Mouse (Mus musculus) liver, embryonic 14.5 days (tissue): ENCODE results near the gene Clec4a3. TPM values are rescaled to one million over a fixed set of nuclear protein-coding genes. Genes with fewer than 3 reads are reported as not detected.

Experiments used
- ATAC-seq: fragments of 200-750 bp; cut with Nextera tagmentation; 2 replicates; pipeline ENCODE4 v1.8.0; 2017; ENCODE audit warnings: moderate number of reproducible peaks, mild to moderate bottlenecking, moderate library complexity; ENCODE audit not compliant: insufficient read depth
- DNase-seq, 3 experiments: peaks; one replicate each; pipeline ENCODE4 v3.0.0-alpha.2; 2012 to 2013; ENCODE audit warnings: low read depth in 3 of 3, low spot score in 3 of 3
- H3K27ac ChIP-seq: fragments of 300-500 bp; sonication (generic); 2 replicates; pipeline ENCODE4 v1.5.1; 2014; ENCODE audit warnings: moderate library complexity, mild to moderate bottlenecking, control low read depth, inconsistent platforms
- H3K27me3 ChIP-seq: fragments of 300-500 bp; sonication (generic); 2 replicates; pipeline ENCODE4 v1.6.1; 2014; ENCODE audit warnings: mild to moderate bottlenecking, low read length, moderate library complexity; ENCODE audit not compliant: control insufficient read depth, insufficient read depth
- H3K36me3 ChIP-seq: fragments of 300-500 bp; sonication (generic); replicated peaks from 2 replicates; pipeline ENCODE4 v1.6.1; 2014; ENCODE audit warnings: low read depth; ENCODE audit not compliant: control insufficient read depth, insufficient read depth
- H3K4me1 ChIP-seq, 2 experiments: fragments of 200-500 bp in 1 of 2; fragments of 300-500 bp in 1 of 2; sonication (generic) in 1 of 2; replicated peaks; 2 replicates each; pipeline ENCODE4 v1.6.1; 2012 to 2014; ENCODE audit warnings: antibody characterized with exemption in 1 of 2, inconsistent platforms in 1 of 2, low read length in 1 of 2; ENCODE audit not compliant: control insufficient read depth in 2 of 2, insufficient read depth in 2 of 2
- H3K4me2 ChIP-seq: fragments of 300-500 bp; sonication (generic); 2 replicates; pipeline ENCODE4 v1.6.1; 2014; ENCODE audit warnings: low read depth, mild to moderate bottlenecking, control low read depth, moderate library complexity
- H3K4me3 ChIP-seq, 2 experiments: fragments of 200-500 bp in 1 of 2; fragments of 300-500 bp in 1 of 2; sonication (generic) in 1 of 2; 2 replicates each; pipeline ENCODE4 v1.5.1; 2012 to 2014; ENCODE audit warnings: low read depth in 2 of 2, low read length in 2 of 2, mild to moderate bottlenecking in 2 of 2, control low read depth in 1 of 2, inconsistent platforms in 1 of 2, moderate library complexity in 1 of 2; ENCODE audit not compliant: insufficient read depth in 1 of 2
- H3K9ac ChIP-seq: fragments of 300-500 bp; sonication (generic); replicated peaks from 2 replicates; pipeline ENCODE4 v1.6.1; 2014; ENCODE audit warnings: mild to moderate bottlenecking, control low read depth, moderate library complexity
- H3K9me3 ChIP-seq: fragments of 300-500 bp; sonication (generic); 2 replicates; pipeline ENCODE4 v1.6.1; 2016; ENCODE audit warnings: low read length, mixed read lengths; ENCODE audit not compliant: control insufficient read depth
- CTCF ChIP-seq: IDR thresholded peaks from 2 replicates; pipeline ENCODE4 v1.5.1; 2016; ENCODE audit warnings: antibody characterized with exemption, low read depth, control low read depth
- EP300 ChIP-seq: IDR thresholded peaks from 2 replicates; pipeline ENCODE4 v1.6.1; 2016; ENCODE audit warnings: antibody characterized with exemption, low read depth
- WGBS: fragments of 180-500 bp; shearing (Covaris S2); extraction: QIAGEN DNeasy Blood & Tissue Kit; methylation state at CpG from one replicate; pipeline ENCODE4 v1.1.7; 2014; ENCODE audit not compliant: insufficient replicate concordance; 5-methylcytosine and 5-hydroxymethylcytosine counted together
- polyA plus RNA-seq, 2 experiments: library from polyadenylated mRNA; depleted of rRNA in 1 of 2; stranded (reverse) in 1 of 2; unstranded in 1 of 2; fragments of >200 nt; fragmentation: Nextera tagmentation in 1 of 2; extraction: Ambion mirVana in 1 of 2; gene quantifications; 2 replicates each; pipeline versions ENCODE4 v1.2.1 to v1.2.3; 2012 to 2014

The Clec4a3 gene
- polyA plus RNA-seq (2012; rRNA removed) (0.92 and 1.3 TPM in 2 replicates), polyA plus RNA-seq (2014; fragmentation: Nextera tagmentation; extraction: Ambion mirVana) (4.8 and 5.1 TPM in 2 replicates)

DNA sequence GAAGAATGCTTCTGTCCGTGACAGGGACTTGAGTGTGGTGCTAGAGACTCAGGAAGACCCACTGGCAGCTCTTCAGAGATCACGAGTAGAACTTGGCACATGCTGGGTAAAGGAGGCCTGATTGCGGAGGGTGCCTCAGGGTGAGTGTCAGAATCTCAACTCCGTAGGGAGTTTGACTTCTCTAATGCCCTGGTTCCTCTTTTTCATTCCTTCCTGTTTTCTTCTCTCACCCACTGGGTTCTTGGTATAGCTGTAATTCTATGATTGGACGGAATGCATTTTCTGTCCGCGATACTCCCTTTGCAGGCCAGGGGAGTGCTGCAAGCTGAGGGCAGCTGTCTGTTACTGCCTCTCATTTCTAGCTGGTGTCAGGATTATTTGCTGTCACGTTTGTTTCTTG is at the start of gene Clec4a3:
Gene Clec4a3 (plus strand): TSS at position 115 of the 400 bp plus-strand sequence.
- Histone ChIP-seq H3K4me2 (no peak within 1 kb of the TSS), H3K36me3 (no peaks in the 10 kb centered on the region), H3K4me3 (no peak within 1 kb of the TSS), H3K4me1 (no peaks in the 10 kb centered on the region), H3K27me3 (no peaks in the 10 kb centered on the region), H3K27ac (no peak within 1 kb of the TSS), H3K9ac (no peak within 1 kb of the TSS), H3K9me3 (no peaks in the 10 kb centered on the region)
- WGBS = 50% methylated on average over 8 of the region's 8 CpGs
- no peak for DNase-seq
- TF ChIP-seq EP300 = no peak
- no peak for ATAC-seq

DNA sequence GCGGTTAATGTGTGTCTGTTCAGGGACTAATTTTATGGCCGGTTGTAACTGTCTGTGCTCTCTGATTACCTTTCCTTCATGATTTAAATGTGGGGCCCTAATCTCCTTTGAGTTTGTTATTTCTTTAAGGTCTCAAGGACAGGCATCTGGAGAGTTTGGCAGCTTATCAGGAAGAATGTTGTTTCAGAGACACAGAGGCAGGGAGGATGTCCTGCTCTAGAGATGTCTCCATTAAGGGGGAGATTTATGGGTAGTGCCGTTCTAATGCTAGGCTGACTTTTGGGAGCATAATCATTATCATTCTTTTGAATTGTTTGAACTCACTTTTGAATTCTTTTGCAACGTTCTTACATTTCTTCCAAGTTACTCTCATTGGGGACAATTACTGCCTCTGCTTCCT is 32.4 kb upstream of the Clec4a3 start:
- peaks cover 0 to 4% of the 10 kb centered on the region in 2 experiments; a peak in 2 of 4 replicates for H3K4me1 ChIP-seq
- WGBS = 37% methylated on average over 4 of the region's 4 CpGs
- no peak overlapping the region for H3K4me3 ChIP-seq
- no peaks in the 10 kb centered on the region for H3K27me3 ChIP-seq
- no peaks in the 10 kb centered on the region for H3K36me3 ChIP-seq
- no peaks in the 10 kb centered on the region for H3K9me3 ChIP-seq
- no peak for ATAC-seq
- TF ChIP-seq EP300 (no peak), CTCF (no peak)
- H3K4me2 ChIP-seq = no peak overlapping the region
- H3K9ac ChIP-seq = no peak overlapping the region
- H3K27ac ChIP-seq = no peak overlapping the region
- no peak for DNase-seq

DNA sequence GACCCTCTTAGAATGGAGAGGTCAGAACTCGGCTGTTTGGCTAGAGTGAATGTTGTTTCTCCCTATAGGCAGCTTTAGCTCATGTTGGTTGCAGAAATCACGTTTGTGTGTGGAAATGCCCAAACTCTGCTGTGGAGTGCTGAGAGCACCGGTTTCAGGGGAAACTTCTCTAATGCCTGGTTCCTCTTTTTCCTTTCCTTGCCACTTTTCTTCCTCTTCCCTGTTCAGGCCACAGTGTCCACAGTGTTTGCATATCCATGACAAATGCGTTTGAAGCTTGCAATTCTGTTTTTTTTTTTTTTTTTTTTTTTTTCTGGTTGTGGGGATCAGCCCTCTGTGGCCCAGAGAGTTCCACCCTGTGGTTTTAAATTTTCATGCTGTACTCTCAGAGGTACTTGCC is 30.9 kb upstream of the Clec4a3 start, which contains the start of gene Clec4a1:
Gene Clec4a1 (plus strand): TSS at position 398 of the 400 bp plus-strand sequence.
- ATAC-seq = peak; percentile 8; the same call in 1 of the 2 replicates
- 9% methylated on average over 4 of the region's 4 CpGs for WGBS
- H3K4me3 ChIP-seq = no peak within 1 kb of the TSS
- TF ChIP-seq CTCF (no peak), EP300 (no peak)
- H3K27me3 ChIP-seq = no peaks in the 10 kb centered on the region
- H3K9me3 ChIP-seq = no peaks in the 10 kb centered on the region
- no peak within 1 kb of the TSS for H3K27ac ChIP-seq
- H3K4me1 ChIP-seq = peaks cover 0 to 4% of the 10 kb centered on the region in 2 experiments; a peak in 2 of 4 replicates
- no peak within 1 kb of the TSS for H3K4me2 ChIP-seq
- no peaks in the 10 kb centered on the region for H3K36me3 ChIP-seq
- peak in 1 of 3 experiments; percentile 19 for DNase-seq
- H3K9ac ChIP-seq = no peak within 1 kb of the TSS

DNA sequence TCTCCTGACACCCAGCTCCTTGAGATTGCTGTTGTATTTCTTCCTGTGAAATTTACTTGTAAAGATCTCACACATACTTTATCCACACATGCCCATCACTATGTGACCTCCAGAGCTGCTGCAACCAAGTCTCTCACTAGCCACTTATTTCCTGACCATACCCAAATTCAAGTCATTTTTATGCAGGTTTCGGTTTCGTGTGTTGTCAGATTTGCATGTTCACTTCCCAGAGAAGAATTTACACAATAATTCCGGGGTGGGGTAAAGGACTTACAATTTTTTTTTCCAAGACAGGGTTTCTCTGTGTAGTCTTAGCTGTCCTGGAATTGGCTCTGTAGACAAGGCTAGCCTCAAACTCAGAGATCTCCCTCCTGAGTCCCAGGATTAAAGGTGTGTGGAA is 17.5 kb upstream of the Clec4a3 start:
- Histone ChIP-seq H3K36me3 (no peaks in the 10 kb centered on the region), H3K27me3 (no peaks in the 10 kb centered on the region), H3K9ac (no peak overlapping the region), H3K4me3 (no peak overlapping the region), H3K4me1 (no peaks in the 10 kb centered on the region), H3K4me2 (no peak overlapping the region), H3K27ac (no peak overlapping the region), H3K9me3 (no peaks in the 10 kb centered on the region)
- DNase-seq (no peak), ATAC-seq (no peak)
- 64% methylated on average over 3 of the region's 3 CpGs for WGBS
- TF ChIP-seq EP300 (no peak), CTCF (no peak)

DNA sequence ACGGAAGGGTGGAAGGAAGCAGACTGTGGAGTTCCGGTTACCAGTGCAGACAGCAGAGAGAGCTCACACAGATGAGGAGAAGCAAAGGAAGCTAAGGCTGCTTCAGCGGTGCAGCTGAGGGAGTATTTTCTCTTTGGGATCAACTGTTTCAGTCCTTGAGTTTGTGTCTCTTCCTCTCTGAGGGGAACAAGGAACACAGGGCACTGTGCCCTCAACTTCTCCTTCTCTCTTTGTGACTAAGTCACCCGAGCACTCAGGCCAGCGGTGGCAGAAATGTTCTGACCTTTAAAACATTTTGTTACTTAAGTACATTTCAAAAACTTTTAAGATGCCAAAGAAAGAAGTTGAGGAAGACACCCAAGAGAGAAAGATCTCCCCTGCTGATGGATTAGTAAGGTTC is 12.7 kb upstream of the Clec4a3 start:
- no peak overlapping the region for H3K4me2 ChIP-seq
- TF ChIP-seq EP300 (no peak), CTCF (no peak)
- no peaks in the 10 kb centered on the region for H3K9me3 ChIP-seq
- DNase-seq (no peak), ATAC-seq (no peak)
- no peak overlapping the region for H3K4me3 ChIP-seq
- no peaks in the 10 kb centered on the region for H3K36me3 ChIP-seq
- H3K27me3 ChIP-seq = no peaks in the 10 kb centered on the region
- H3K4me1 ChIP-seq = no peaks in the 10 kb centered on the region
- H3K9ac ChIP-seq = no peak overlapping the region
- no peak overlapping the region for H3K27ac ChIP-seq
- 56% methylated on average over 5 of the region's 5 CpGs for WGBS
